Mouse (Mus musculus) hindbrain, embryonic 15.5 days (tissue): ENCODE results near the gene Lman1l. TPM values are rescaled to one million over a fixed set of nuclear protein-coding genes. Genes with fewer than 3 reads are reported as not detected.
A peak's percentile ranks its signal among the peaks of the same experiment; 100 is the strongest.

Experiments
- ATAC-seq: fragments of 200-750 bp; cut with Nextera tagmentation; 2 replicates; pipeline ENCODE4 v1.8.0; 2017; ENCODE audit warnings: low read depth, moderate number of reproducible peaks, moderate TSS enrichment; ENCODE audit not compliant: low FRiP score
- H3K27ac ChIP-seq: fragments of 300-500 bp; sonication (generic); replicated peaks from 2 replicates; pipeline ENCODE4 v1.5.1; 2015; ENCODE audit warnings: mild to moderate bottlenecking, inconsistent platforms
- H3K27me3 ChIP-seq: fragments of 300-500 bp; sonication (generic); 2 replicates; pipeline ENCODE4 v1.6.1; 2015; ENCODE audit warnings: control low read depth, inconsistent platforms
- H3K36me3 ChIP-seq: fragments of 300-500 bp; sonication (generic); 2 replicates; pipeline ENCODE4 v1.6.1; 2015; ENCODE audit warnings: control low read depth, inconsistent platforms
- H3K4me1 ChIP-seq: fragments of 300-500 bp; sonication (generic); replicated peaks from 2 replicates; pipeline ENCODE4 v1.6.1; 2015; ENCODE audit warnings: control low read depth, inconsistent platforms
- H3K4me2 ChIP-seq: fragments of 300-500 bp; sonication (generic); 2 replicates; pipeline ENCODE4 v1.6.1; 2015; ENCODE audit warnings: moderate library complexity, mild to moderate bottlenecking, inconsistent platforms
- H3K4me3 ChIP-seq: fragments of 300-500 bp; sonication (generic); 2 replicates; pipeline ENCODE4 v1.5.1; 2015; ENCODE audit warnings: mild to moderate bottlenecking, inconsistent platforms
- H3K9ac ChIP-seq: fragments of 300-500 bp; sonication (generic); 2 replicates; pipeline ENCODE4 v1.6.1; 2015; ENCODE audit warnings: inconsistent platforms
- H3K9me3 ChIP-seq: fragments of 300-500 bp; sonication (generic); 2 replicates; pipeline ENCODE4 v1.6.1; 2016; ENCODE audit warnings: control low read depth, inconsistent platforms
- WGBS: fragments of 180-500 bp; shearing (Covaris S2); methylation state at CpG from one replicate; pipeline ENCODE4 v1.1.7; 2015; 5-methylcytosine and 5-hydroxymethylcytosine counted together
- polyA plus RNA-seq: library from polyadenylated mRNA; unstranded; fragments of >200 nt; fragmentation: Nextera tagmentation; extraction: Ambion mirVana; gene quantifications from 2 replicates; pipeline ENCODE4 v1.2.1, GENCODE M21; 2015

The Lman1l gene
- not detected in 2 replicates for polyA plus RNA-seq

DNA sequence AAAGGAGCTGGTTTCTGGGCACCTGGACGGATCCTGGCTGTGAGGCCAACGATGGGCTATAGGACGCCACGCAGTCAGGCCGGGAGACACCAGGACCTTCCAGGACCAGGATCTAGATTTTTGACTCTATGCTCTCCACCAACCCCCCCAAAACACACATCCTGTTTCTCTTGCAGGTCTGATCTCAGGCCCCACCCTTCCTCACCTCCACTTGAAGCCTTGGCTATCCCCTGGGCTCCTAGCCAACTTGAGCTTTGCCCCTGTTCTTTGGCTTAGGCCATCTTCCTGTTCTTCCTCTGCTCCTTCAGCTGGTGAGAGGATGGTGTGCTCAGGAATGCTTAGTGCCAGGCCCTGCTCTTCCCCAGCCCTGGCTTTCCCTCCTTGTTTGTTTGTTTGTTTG is at the start of gene Lman1l:
TSS of gene Lman1l (minus strand) at position 101 of the 400 bp plus-strand sequence.
- H3K4me3 ChIP-seq: no peak within 1 kb of the TSS
- no peak within 1 kb of the TSS for H3K27ac ChIP-seq
- no peaks in the 10 kb centered on the region for H3K27me3 ChIP-seq
- H3K9ac ChIP-seq: no peak within 1 kb of the TSS
- no peak for ATAC-seq
- H3K9me3 ChIP-seq: no peaks in the 10 kb centered on the region
- 97% methylated on average over 5 of the region's 5 CpGs for WGBS
- no peak within 1 kb of the TSS for H3K4me2 ChIP-seq
- H3K36me3 ChIP-seq: peaks cover 11% of the 10 kb centered on the region
- H3K4me1 ChIP-seq: no peaks in the 10 kb centered on the region

DNA sequence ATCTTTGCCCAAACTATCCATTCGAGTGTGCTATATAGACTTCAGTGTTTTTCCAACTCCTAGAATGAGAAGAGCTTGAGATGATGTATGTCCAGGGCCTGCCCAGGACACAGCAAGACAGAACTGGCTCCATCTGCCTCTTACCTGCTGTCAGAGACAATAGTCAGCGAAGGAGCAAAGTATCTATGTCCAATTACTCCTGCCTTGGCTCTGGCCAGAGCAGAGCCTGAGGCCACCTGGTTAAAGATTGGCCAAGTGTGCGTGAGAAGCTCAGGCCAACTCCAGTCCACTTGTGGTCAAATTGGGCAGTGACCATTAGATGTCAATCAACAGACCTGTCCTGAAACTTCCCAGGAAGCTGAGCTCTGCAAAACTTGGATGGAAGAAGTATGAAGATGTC is 49.0 kb upstream of the Lman1l start:
- Histone ChIP-seq H3K4me3 (no peak overlapping the region), H3K9ac (no peak overlapping the region), H3K27me3 (no peaks in the 10 kb centered on the region), H3K9me3 (no peaks in the 10 kb centered on the region), H3K4me2 (no peak overlapping the region), H3K4me1 (no peaks in the 10 kb centered on the region), H3K36me3 (no peaks in the 10 kb centered on the region), H3K27ac (no peak overlapping the region)
- no peak for ATAC-seq
- 92% methylated on average over 3 of the region's 3 CpGs for WGBS

- ATAC-seq: no peak
- Histone ChIP-seq H3K9ac (no peak overlapping the region), H3K27ac (no peak overlapping the region), H3K9me3 (no peaks in the 10 kb centered on the region), H3K4me1 (no peaks in the 10 kb centered on the region), H3K4me2 (no peak overlapping the region), H3K27me3 (no peaks in the 10 kb centered on the region), H3K4me3 (no peak overlapping the region), H3K36me3 (no peaks in the 10 kb centered on the region)
- 55% methylated on average over 1 of the region's 1 CpGs for WGBS
These were observed 47.7 kb upstream of the Lman1l start for GRCm38 (mm10) chr9:57668277-57668676.

GRCm38 (mm10) chr9:57667817-57668216 is 47.2 kb upstream of the Lman1l start:
- no peaks in the 10 kb centered on the region for H3K9me3 ChIP-seq
- H3K4me2 ChIP-seq: no peak overlapping the region
- ATAC-seq: no peak
- H3K9ac ChIP-seq: no peak overlapping the region
- H3K4me1 ChIP-seq: no peaks in the 10 kb centered on the region
- H3K4me3 ChIP-seq: no peak overlapping the region
- 60% methylated on average over 11 of the region's 11 CpGs for WGBS
- no peaks in the 10 kb centered on the region for H3K27me3 ChIP-seq
- H3K27ac ChIP-seq: no peak overlapping the region
- no peaks in the 10 kb centered on the region for H3K36me3 ChIP-seq

GRCm38 (mm10) chr9:57667136-57667535 is 46.6 kb upstream of the Lman1l start:
- 68% methylated on average over 3 of the region's 3 CpGs for WGBS
- Histone ChIP-seq H3K4me2 (no peak overlapping the region), H3K4me1 (no peaks in the 10 kb centered on the region), H3K36me3 (no peaks in the 10 kb centered on the region), H3K9ac (no peak overlapping the region), H3K27ac (no peak overlapping the region), H3K9me3 (no peaks in the 10 kb centered on the region), H3K27me3 (no peaks in the 10 kb centered on the region), H3K4me3 (no peak overlapping the region)
- no peak for ATAC-seq

GRCm38 (mm10) chr9:57666536-57666935 is 46.0 kb upstream of the Lman1l start:
- H3K9me3 ChIP-seq: no peaks in the 10 kb centered on the region
- H3K9ac ChIP-seq: no peak overlapping the region
- no peak for ATAC-seq
- 89% methylated on average over 8 of the region's 8 CpGs for WGBS
- H3K27me3 ChIP-seq: no peaks in the 10 kb centered on the region
- H3K4me3 ChIP-seq: no peak overlapping the region
- H3K4me2 ChIP-seq: no peak overlapping the region
- H3K36me3 ChIP-seq: no peaks in the 10 kb centered on the region
- H3K27ac ChIP-seq: no peak overlapping the region
- H3K4me1 ChIP-seq: no peaks in the 10 kb centered on the region

DNA sequence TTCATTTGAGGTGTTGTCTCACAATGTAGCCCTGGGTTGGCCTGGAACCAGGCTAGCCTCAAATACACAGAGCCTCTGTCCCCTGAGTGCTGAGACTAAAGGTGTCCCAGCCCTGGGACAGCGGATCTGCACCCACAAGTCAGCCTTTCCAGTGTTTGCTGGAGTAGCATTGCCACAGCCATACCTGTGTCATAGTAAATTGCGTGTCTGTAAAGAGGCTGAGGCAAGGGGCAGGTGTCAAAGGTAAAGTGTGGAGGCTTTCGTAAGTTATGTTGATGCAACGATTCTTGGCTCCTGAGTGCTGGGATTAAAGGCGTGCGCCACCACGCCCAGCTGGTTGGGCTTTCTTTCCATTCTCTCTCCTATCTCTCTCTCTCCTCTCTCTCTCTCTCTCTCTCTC is 44.0 kb upstream of the Lman1l start:
- whole genome bisulfite sequencing: 76% methylated on average over 7 of the region's 7 CpGs
- H3K9ac ChIP-seq: no peak overlapping the region
- no peaks in the 10 kb centered on the region for H3K36me3 ChIP-seq
- no peaks in the 10 kb centered on the region for H3K4me1 ChIP-seq
- ATAC-seq: no peak
- H3K27ac ChIP-seq: no peak overlapping the region
- H3K27me3 ChIP-seq: no peaks in the 10 kb centered on the region
- no peaks in the 10 kb centered on the region for H3K9me3 ChIP-seq
- no peak overlapping the region for H3K4me2 ChIP-seq
- H3K4me3 ChIP-seq: no peak overlapping the region

GRCm38 (mm10) chr9:57661552-57661951 is 41.0 kb upstream of the Lman1l start:
- 74% methylated on average over 3 of the region's 3 CpGs for WGBS

DNA sequence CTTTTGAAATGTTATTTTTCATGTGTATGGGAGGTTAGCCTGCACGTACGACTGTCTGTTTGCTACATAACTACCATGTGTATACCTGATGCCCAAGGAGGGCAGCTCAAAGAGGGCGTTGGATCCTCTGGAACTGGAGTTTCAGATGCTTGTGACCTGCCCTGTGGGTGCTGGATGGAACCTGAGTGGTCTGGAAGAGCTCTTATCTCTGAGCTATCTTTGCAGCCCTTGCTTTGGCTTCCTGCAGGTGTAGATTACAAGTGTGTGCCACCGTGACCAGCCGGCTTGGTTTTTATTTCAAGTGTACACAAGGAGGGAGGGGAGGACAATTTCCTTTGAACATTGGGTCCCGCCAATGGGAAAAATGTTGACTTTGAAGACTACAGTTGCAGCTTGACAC is 39.9 kb upstream of the Lman1l start:
- no peaks in the 10 kb centered on the region for H3K36me3 ChIP-seq
- H3K9ac ChIP-seq: no peak overlapping the region
- no peak for ATAC-seq
- 91% methylated on average over 6 of the region's 6 CpGs for WGBS
- no peak overlapping the region for H3K27ac ChIP-seq
- H3K4me2 ChIP-seq: no peak overlapping the region
- no peaks in the 10 kb centered on the region for H3K27me3 ChIP-seq
- H3K4me1 ChIP-seq: peaks cover 7% of the 10 kb centered on the region
- no peaks in the 10 kb centered on the region for H3K9me3 ChIP-seq
- no peak overlapping the region for H3K4me3 ChIP-seq

More at GRCm38 (mm10) chr9:57661552-57661951, 41.0 kb upstream of the Lman1l start:
- Histone ChIP-seq H3K36me3 (no peaks in the 10 kb centered on the region), H3K4me2 (no peak overlapping the region), H3K9ac (no peak overlapping the region), H3K27ac (no peak overlapping the region), H3K9me3 (no peaks in the 10 kb centered on the region), H3K4me1 (no peaks in the 10 kb centered on the region), H3K4me3 (no peak overlapping the region), H3K27me3 (no peaks in the 10 kb centered on the region)
- no peak for ATAC-seq

DNA sequence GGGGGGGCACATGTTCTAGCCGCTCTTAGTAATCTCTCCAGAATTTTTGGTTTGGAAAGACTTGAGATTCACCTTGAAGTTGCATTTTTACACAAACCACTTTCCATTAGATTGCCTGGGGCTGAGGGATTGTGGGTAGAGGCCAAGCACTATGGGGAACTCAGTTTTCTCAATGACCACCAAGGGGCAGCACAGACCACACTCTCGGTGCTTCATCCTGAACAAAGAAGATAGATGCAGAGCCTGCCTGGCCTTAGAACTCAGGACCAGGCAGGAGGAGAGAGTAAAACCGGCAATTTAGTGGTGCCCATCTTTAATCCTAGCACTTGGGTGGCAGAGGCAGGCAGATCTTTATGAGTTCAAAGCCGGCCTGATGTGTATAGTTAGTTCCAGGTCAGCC is 39.2 kb upstream of the Lman1l start:
- H3K27ac ChIP-seq: no peak overlapping the region
- H3K9ac ChIP-seq: no peak overlapping the region
- peak; percentile 73; the same call in 1 of the 2 replicates for ATAC-seq
- H3K4me2 ChIP-seq: no peak overlapping the region
- no peak overlapping the region for H3K4me3 ChIP-seq
- H3K36me3 ChIP-seq: no peaks in the 10 kb centered on the region
- WGBS: 23% methylated on average over 4 of the region's 4 CpGs
- H3K9me3 ChIP-seq: no peaks in the 10 kb centered on the region
- H3K4me1 ChIP-seq: peaks cover 8% of the 10 kb centered on the region
- H3K27me3 ChIP-seq: no peaks in the 10 kb centered on the region

- H3K27ac ChIP-seq: no peak overlapping the region
- H3K36me3 ChIP-seq: no peaks in the 10 kb centered on the region
- H3K27me3 ChIP-seq: no peaks in the 10 kb centered on the region
- WGBS: 84% methylated on average over 4 of the region's 4 CpGs
- no peak overlapping the region for H3K4me3 ChIP-seq
- no peak for ATAC-seq
- no peak overlapping the region for H3K4me2 ChIP-seq
- peaks cover 8% of the 10 kb centered on the region for H3K4me1 ChIP-seq
- no peak overlapping the region for H3K9ac ChIP-seq
- H3K9me3 ChIP-seq: no peaks in the 10 kb centered on the region
These were observed 38.4 kb upstream of the Lman1l start for GRCm38 (mm10) chr9:57658970-57659369.

- H3K27ac ChIP-seq: no peak overlapping the region
- H3K27me3 ChIP-seq: no peaks in the 10 kb centered on the region
- H3K9me3 ChIP-seq: no peaks in the 10 kb centered on the region
- H3K4me1 ChIP-seq: peaks cover 8% of the 10 kb centered on the region
- H3K9ac ChIP-seq: no peak overlapping the region
- H3K4me2 ChIP-seq: no peak overlapping the region
- H3K36me3 ChIP-seq: no peaks in the 10 kb centered on the region
- WGBS: 66% methylated on average over 4 of the region's 4 CpGs
- no peak for ATAC-seq
- no peak overlapping the region for H3K4me3 ChIP-seq
These were observed 37.3 kb upstream of the Lman1l start for GRCm38 (mm10) chr9:57657843-57658242.

- no peaks in the 10 kb centered on the region for H3K27me3 ChIP-seq
- no peak for ATAC-seq
- H3K27ac ChIP-seq: no peak overlapping the region
- H3K4me1 ChIP-seq: peaks cover 8% of the 10 kb centered on the region
- H3K4me2 ChIP-seq: no peak overlapping the region
- no peaks in the 10 kb centered on the region for H3K36me3 ChIP-seq
- no peaks in the 10 kb centered on the region for H3K9me3 ChIP-seq
- H3K9ac ChIP-seq: no peak overlapping the region
- H3K4me3 ChIP-seq: no peak overlapping the region
- WGBS: 84% methylated on average over 19 of the region's 19 CpGs
These were observed 36.2 kb upstream of the Lman1l start for GRCm38 (mm10) chr9:57656631-57657350.
